Mouse (Mus musculus) hindbrain, embryonic 14.5 days (tissue): ENCODE results near the gene Snrnp27. TPM values are rescaled to one million over a fixed set of nuclear protein-coding genes. Genes with fewer than 3 reads are reported as not detected.

Source experiments
- ATAC-seq: fragments of 200-750 bp; cut with Nextera tagmentation; 2 replicates; pipeline ENCODE4 v1.8.0; 2017; ENCODE audit warnings: moderate number of reproducible peaks, mild to moderate bottlenecking, moderate TSS enrichment, moderate library complexity; ENCODE audit not compliant: low FRiP score
- DNase-seq: peaks from one replicate; pipeline ENCODE4 v3.0.0-alpha.2; 2015; ENCODE audit warnings: low spot score
- H3K27ac ChIP-seq: fragments of 300-500 bp; sonication (generic); 2 replicates; pipeline ENCODE4 v1.5.1; 2014; ENCODE audit warnings: mild to moderate bottlenecking, moderate library complexity
- H3K27me3 ChIP-seq: fragments of 300-500 bp; sonication (generic); 2 replicates; pipeline ENCODE4 v1.6.1; 2014; ENCODE audit warnings: mild to moderate bottlenecking, low read length, mixed read lengths; ENCODE audit not compliant: control insufficient read depth, insufficient read depth
- H3K36me3 ChIP-seq: fragments of 300-500 bp; sonication (generic); replicated peaks from 2 replicates; pipeline ENCODE4 v1.6.1; 2014; ENCODE audit not compliant: control insufficient read depth, insufficient read depth
- H3K4me1 ChIP-seq: fragments of 300-500 bp; sonication (generic); replicated peaks from 2 replicates; pipeline ENCODE4 v1.6.1; 2014; ENCODE audit warnings: antibody characterized with exemption, low read length, mixed read lengths; ENCODE audit not compliant: control insufficient read depth, insufficient read depth
- H3K4me2 ChIP-seq: fragments of 300-500 bp; sonication (generic); replicated peaks from 2 replicates; pipeline ENCODE4 v1.6.1; 2014; ENCODE audit warnings: mild to moderate bottlenecking, moderate library complexity
- H3K4me3 ChIP-seq: fragments of 300-500 bp; sonication (generic); replicated peaks from 2 replicates; pipeline ENCODE4 v1.5.1; 2014; ENCODE audit warnings: mild to moderate bottlenecking, low read length
- H3K9ac ChIP-seq: fragments of 300-500 bp; sonication (generic); 2 replicates; pipeline ENCODE4 v1.6.1; 2014
- H3K9me3 ChIP-seq: fragments of 300-500 bp; sonication (generic); 2 replicates; pipeline ENCODE4 v1.6.1; 2016; ENCODE audit warnings: low read length; ENCODE audit not compliant: control insufficient read depth
- WGBS: fragments of 180-500 bp; shearing (Covaris S2); extraction: QIAGEN DNeasy Blood & Tissue Kit; methylation state at CpG from one replicate; pipeline ENCODE4 v1.1.7; 2014; 5-methylcytosine and 5-hydroxymethylcytosine counted together
- polyA plus RNA-seq: library from polyadenylated mRNA; unstranded; fragments of >200 nt; fragmentation: Nextera tagmentation; extraction: Ambion mirVana; gene quantifications from 2 replicates; pipeline ENCODE4 v1.2.1, GENCODE M21; 2014

Gene Snrnp27
- polyA plus RNA-seq, 1 experiment from 2014 or later, result 99.1 TPM

- H3K36me3 ChIP-seq, result no peaks in the 10 kb centered on the region
- ATAC-seq, result no peak
- DNase-seq, result no peak
These were observed 47.8 kb downstream of the Snrnp27 start for GRCm38 (mm10) chr6:86636495-86636894.

GRCm38 (mm10) chr6:86630141-86630540, 54.2 kb downstream of the Snrnp27 start:
- Histone ChIP-seq H3K4me1 (no peaks in the 10 kb centered on the region), H3K36me3 (no peaks in the 10 kb centered on the region), H3K9me3 (no peaks in the 10 kb centered on the region), H3K27me3 (no peaks in the 10 kb centered on the region), H3K4me2 (no peak overlapping the region), H3K27ac (no peak overlapping the region), H3K4me3 (no peak overlapping the region), H3K9ac (no peak overlapping the region)
- 58% methylated on average over 3 of the region's 3 CpGs for WGBS
- DNase-seq, result no peak
- no peak for ATAC-seq

More at GRCm38 (mm10) chr6:86636495-86636894, 47.8 kb downstream of the Snrnp27 start:
- no peak overlapping the region for H3K27ac ChIP-seq
- no peaks in the 10 kb centered on the region for H3K4me1 ChIP-seq
- WGBS, result 77% methylated on average over 2 of the region's 2 CpGs
- H3K9ac ChIP-seq, result no peak overlapping the region
- H3K4me2 ChIP-seq, result no peak overlapping the region
- no peak overlapping the region for H3K4me3 ChIP-seq
- H3K27me3 ChIP-seq, result no peaks in the 10 kb centered on the region
- H3K9me3 ChIP-seq, result no peaks in the 10 kb centered on the region

GRCm38 (mm10) chr6:86627946-86628345, 56.4 kb downstream of the Snrnp27 start, which contains the start of gene Asprv1:
Gene Asprv1, plus strand, starts transcription at chr6:86628164.
- Histone ChIP-seq H3K27me3 (no peaks in the 10 kb centered on the region), H3K4me1 (no peaks in the 10 kb centered on the region), H3K4me3 (no peak within 1 kb of the TSS), H3K9ac (no peak within 1 kb of the TSS), H3K9me3 (no peaks in the 10 kb centered on the region), H3K27ac (no peak within 1 kb of the TSS), H3K36me3 (no peaks in the 10 kb centered on the region), H3K4me2 (no peak within 1 kb of the TSS)
- WGBS, result 52% methylated on average over 10 of the region's 10 CpGs
- ATAC-seq (no peak), DNase-seq (no peak)

Other genes with a start within 250 kb of the Snrnp27 start
- gene C87436, start 246.1 kb downstream of the Snrnp27 start, polyA plus RNA-seq, result 19.2 and 21.6 TPM in 2 replicates
- gene Pcbp1, start 158.2 kb downstream of the Snrnp27 start, polyA plus RNA-seq, result 313 and 316 TPM in 2 replicates
- gene Asprv1, start 56.4 kb downstream of the Snrnp27 start, polyA plus RNA-seq, result 0.26 and 0.86 TPM in 2 replicates
- 16.6 and 19.6 TPM in 2 replicates for gene Mxd1, start 15.4 kb downstream of the Snrnp27 start, polyA plus RNA-seq
- 40.8 and 44.8 TPM in 2 replicates for gene Gmcl1, start 48.9 kb upstream of the Snrnp27 start, polyA plus RNA-seq
- 5.2 and 5.7 TPM in 2 replicates for gene Anxa4, start 109.1 kb upstream of the Snrnp27 start, polyA plus RNA-seq
- 49.8 and 52.7 TPM in 2 replicates for gene Aak1, start 165.0 kb upstream of the Snrnp27 start, polyA plus RNA-seq